Mouse (Mus musculus): ENCODE measurements at regions not wholly inside any gene's neighbourhood (a gene's known extent, or its start where the extent isn't known, plus 50 kb on each side); places are given as distances from the start of the nearest gene placed in this dataset.

GRCm38 (mm10) chr6:127351691-127352090 lies 94.9 kb upstream of the Parp11 start:
- DNase-seq, result no peak

- no peak for DNase-seq
Measured at GRCm38 (mm10) chr6:127355112-127355511, 91.5 kb upstream of the Parp11 start.

GRCm38 (mm10) chr6:127356442-127356841 lies 90.2 kb upstream of the Parp11 start:
- DNase-seq, result no peak

GRCm38 (mm10) chr6:127358805-127359204 lies 87.8 kb upstream of the Parp11 start:
- DNase-seq, result no peak

GRCm38 (mm10) chr6:127359391-127359874 lies 87.2 kb upstream of the Parp11 start:
- peak; percentile 12 for DNase-seq

GRCm38 (mm10) chr6:127362166-127362565 lies 84.5 kb upstream of the Parp11 start:
- no peak for DNase-seq

GRCm38 (mm10) chr6:127362966-127363752 lies 83.5 kb upstream of the Parp11 start:
- no peak for DNase-seq

- DNase-seq, result no peak
Measured at GRCm38 (mm10) chr6:127363871-127364590, 82.6 kb upstream of the Parp11 start.

GRCm38 (mm10) chr6:127364591-127365187 lies 82.0 kb upstream of the Parp11 start:
- no peak for DNase-seq

- no peak for DNase-seq
Measured at GRCm38 (mm10) chr6:127365246-127365645, 81.4 kb upstream of the Parp11 start.

- no peak for DNase-seq
Measured at GRCm38 (mm10) chr6:127365651-127366050, 81.0 kb upstream of the Parp11 start.

GRCm38 (mm10) chr6:127373052-127373451 lies 73.6 kb upstream of the Parp11 start:
- no peak for DNase-seq

GRCm38 (mm10) chr6:127373797-127374463 lies 72.7 kb upstream of the Parp11 start:
- DNase-seq, result no peak

GRCm38 (mm10) chr6:127374464-127375143 lies 72.0 kb upstream of the Parp11 start:
- DNase-seq, result no peak

- DNase-seq, result no peak
Measured at GRCm38 (mm10) chr6:127375144-127375529, 71.5 kb upstream of the Parp11 start.

GRCm38 (mm10) chr6:127375711-127376199 lies 70.9 kb upstream of the Parp11 start:
- no peak for DNase-seq

- DNase-seq, result no peak
Measured at GRCm38 (mm10) chr6:127378701-127379100, 67.9 kb upstream of the Parp11 start.

GRCm38 (mm10) chr6:127379511-127379910 lies 67.1 kb upstream of the Parp11 start:
- DNase-seq, result no peak

- no peak for DNase-seq
Measured at GRCm38 (mm10) chr6:127381148-127381888, 65.3 kb upstream of the Parp11 start.

- no peak for DNase-seq
Measured at GRCm38 (mm10) chr6:127391258-127392011, 55.2 kb upstream of the Parp11 start.
